Mouse (Mus musculus): ENCODE data around the gene Gpat2. TPM values are rescaled to one million over a fixed set of nuclear protein-coding genes. Genes with fewer than 3 reads are reported as not detected.

The Gpat2 gene
- polyA plus RNA-seq, 1 experiment from 2014 or later = 0.12 TPM

DNA sequence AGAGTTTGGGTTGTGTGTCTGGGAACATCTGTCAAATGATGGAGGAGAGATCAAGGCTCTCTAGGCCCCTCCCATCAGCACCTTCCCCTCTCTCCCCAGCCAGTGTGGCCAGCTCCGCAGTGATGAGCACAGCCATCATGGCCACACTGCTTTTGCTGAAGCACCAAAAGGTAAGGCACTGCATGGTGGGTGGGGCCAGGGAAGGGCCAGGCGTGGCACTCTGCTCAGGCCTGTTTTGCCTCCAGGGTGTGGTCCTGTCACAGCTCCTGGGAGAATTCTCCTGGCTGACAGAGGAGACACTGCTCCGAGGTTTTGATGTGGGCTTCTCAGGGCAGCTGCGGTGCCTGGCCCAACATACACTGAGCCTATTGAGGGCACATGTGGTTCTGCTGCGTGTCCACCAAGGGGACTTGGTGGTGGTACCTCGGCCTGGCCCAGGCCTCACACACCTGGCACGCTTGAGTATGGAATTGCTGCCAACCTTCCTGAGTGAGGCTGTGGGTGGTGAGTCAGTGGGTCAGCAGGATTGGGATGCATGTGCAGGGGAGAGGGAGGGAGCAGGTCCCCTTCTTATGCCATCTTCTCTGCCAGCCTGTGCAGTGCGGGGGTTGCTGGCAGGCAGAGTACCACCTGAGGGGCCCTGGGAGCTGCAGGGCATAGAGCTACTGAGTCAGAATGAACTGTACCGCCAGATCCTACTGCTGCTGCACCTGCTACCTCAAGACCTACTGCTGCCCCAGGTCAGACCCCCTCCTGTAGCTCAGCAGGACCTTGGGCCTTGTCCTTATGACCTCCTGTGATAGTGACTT, 8.7 kb downstream of the Gpat2 start:
- Histone ChIP-seq H3K36me3 (ENCODE audit: control insufficient read depth, insufficient read depth, low read length) (no peaks in the 10 kb centered on the region), H3K27ac (ENCODE audit: low read length) (no peak overlapping the region), H3K4me1 (ENCODE audit: control insufficient read depth, insufficient read depth, low read length) (no peaks in the 10 kb centered on the region), H3K4me2 (ENCODE audit: low read depth, low read length) (no peak overlapping the region), H3K9ac (ENCODE audit: low read depth, low read length) (no peak overlapping the region), H3K9me3 (ENCODE audit: control insufficient read depth, low read length) (no peaks in the 10 kb centered on the region), H3K27me3 (replicated peaks; ENCODE audit: control insufficient read depth, insufficient read depth, low read length) (no peaks in the 10 kb centered on the region), H3K4me3 (ENCODE audit: low read length) (no peak overlapping the region)
- WGBS = 75% methylated on average over 9 of the region's 9 CpGs
- ATAC-seq = peak; percentile 39; the same call in 1 of the 2 replicates

DNA sequence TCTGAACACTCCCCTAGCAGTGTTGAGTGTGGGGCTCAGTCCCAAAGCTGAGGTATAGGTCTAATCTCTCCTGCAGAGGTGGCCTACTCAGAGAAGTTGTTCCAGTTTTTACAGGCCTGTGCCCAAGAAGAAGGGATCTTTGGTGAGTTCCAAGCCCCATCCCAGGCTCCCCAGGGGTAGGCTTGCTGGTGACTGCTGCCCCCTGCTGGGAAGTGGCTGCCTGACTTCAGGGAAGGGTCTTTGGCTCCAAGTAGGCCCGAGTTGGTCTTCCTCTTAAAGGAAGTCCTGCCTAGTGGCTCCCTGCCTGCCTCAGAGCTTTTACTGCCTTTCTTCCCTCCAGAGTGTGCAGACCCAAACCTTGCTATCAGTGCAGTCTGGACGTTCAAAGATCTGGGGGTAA, 10.1 kb downstream of the Gpat2 start:
- ATAC-seq = no peak
- 50% methylated on average over 2 of the region's 2 CpGs for WGBS
- no peak overlapping the region for H3K4me3 ChIP-seq (ENCODE audit: low read length)

GRCm38 (mm10) chr2:127435554-127435953, 10.6 kb downstream of the Gpat2 start:
- Histone ChIP-seq H3K27ac (ENCODE audit: low read length) (no peak overlapping the region), H3K4me1 (ENCODE audit: control insufficient read depth, insufficient read depth, low read length) (no peaks in the 10 kb centered on the region), H3K9ac (ENCODE audit: low read depth, low read length) (no peak overlapping the region), H3K27me3 (replicated peaks; ENCODE audit: control insufficient read depth, insufficient read depth, low read length) (no peaks in the 10 kb centered on the region), H3K9me3 (ENCODE audit: control insufficient read depth, low read length) (no peaks in the 10 kb centered on the region), H3K4me2 (ENCODE audit: low read depth, low read length) (no peak overlapping the region), H3K36me3 (ENCODE audit: control insufficient read depth, insufficient read depth, low read length) (no peaks in the 10 kb centered on the region), H3K4me3 (ENCODE audit: low read length) (no peak overlapping the region)
- ATAC-seq = no peak
- WGBS = 95% methylated on average over 2 of the region's 2 CpGs

More for the DNA sequence above, 10.1 kb downstream of the Gpat2 start:
- H3K27ac ChIP-seq (ENCODE audit: low read length) = no peak overlapping the region
- H3K9me3 ChIP-seq (ENCODE audit: control insufficient read depth, low read length) = no peaks in the 10 kb centered on the region
- H3K4me1 ChIP-seq (ENCODE audit: control insufficient read depth, insufficient read depth, low read length) = no peaks in the 10 kb centered on the region
- no peak overlapping the region for H3K4me2 ChIP-seq (ENCODE audit: low read depth, low read length)
- no peaks in the 10 kb centered on the region for H3K36me3 ChIP-seq (ENCODE audit: control insufficient read depth, insufficient read depth, low read length)
- H3K9ac ChIP-seq (ENCODE audit: low read depth, low read length) = no peak overlapping the region
- no peaks in the 10 kb centered on the region for H3K27me3 ChIP-seq (replicated peaks; ENCODE audit: control insufficient read depth, insufficient read depth, low read length)

DNA sequence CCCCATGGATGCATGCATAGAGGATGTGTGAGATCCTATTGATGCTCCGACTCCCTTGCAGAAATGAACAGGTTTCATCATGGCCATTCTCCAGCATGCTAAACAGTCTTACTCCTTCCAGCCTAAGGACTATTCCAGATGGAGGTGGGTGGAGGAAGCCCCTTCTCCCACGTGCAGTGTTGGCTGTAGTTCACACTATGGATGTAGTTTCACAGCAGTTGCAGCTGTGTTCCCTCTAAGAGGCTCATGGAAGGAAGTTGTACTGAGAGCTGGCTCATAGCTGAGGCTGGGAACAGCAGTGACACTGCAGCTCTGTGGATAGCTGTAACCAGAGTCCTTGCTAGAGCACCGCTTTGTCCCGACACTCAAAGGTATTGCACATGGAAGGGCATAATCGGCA, 12.7 kb downstream of the Gpat2 start:
- 87% methylated on average over 5 of the region's 5 CpGs for WGBS
- Histone ChIP-seq H3K4me3 (ENCODE audit: low read length) (no peak overlapping the region), H3K27ac (ENCODE audit: low read length) (no peak overlapping the region), H3K27me3 (replicated peaks; ENCODE audit: control insufficient read depth, insufficient read depth, low read length) (no peaks in the 10 kb centered on the region), H3K36me3 (ENCODE audit: control insufficient read depth, insufficient read depth, low read length) (no peaks in the 10 kb centered on the region), H3K9ac (ENCODE audit: low read depth, low read length) (no peak overlapping the region), H3K9me3 (ENCODE audit: control insufficient read depth, low read length) (no peaks in the 10 kb centered on the region), H3K4me1 (ENCODE audit: control insufficient read depth, insufficient read depth, low read length) (no peaks in the 10 kb centered on the region), H3K4me2 (ENCODE audit: low read depth, low read length) (no peak overlapping the region)
- ATAC-seq = no peak

GRCm38 (mm10) chr2:127444055-127444789, 19.2 kb downstream of the Gpat2 start, which contains the start of gene Fahd2a:
Gene Fahd2a (minus strand): TSS chr2:127444565.
- no peaks in the 10 kb centered on the region for H3K27me3 ChIP-seq (replicated peaks; ENCODE audit: control insufficient read depth, insufficient read depth, low read length)
- ATAC-seq = peak; percentile 94
- H3K9ac ChIP-seq (ENCODE audit: low read depth, low read length) = peak within 1 kb of the TSS; percentile 78
- peak within 1 kb of the TSS; percentile 87 for H3K4me3 ChIP-seq (ENCODE audit: low read length)
- 4% methylated on average over 37 of the region's 37 CpGs for WGBS
- H3K9me3 ChIP-seq (ENCODE audit: control insufficient read depth, low read length) = no peaks in the 10 kb centered on the region
- peak within 1 kb of the TSS; percentile 51 for H3K27ac ChIP-seq (ENCODE audit: low read length)
- peaks cover 11% of the 10 kb centered on the region for H3K4me1 ChIP-seq (ENCODE audit: control insufficient read depth, insufficient read depth, low read length)
- no peaks in the 10 kb centered on the region for H3K36me3 ChIP-seq (ENCODE audit: control insufficient read depth, insufficient read depth, low read length)
- peak within 1 kb of the TSS; percentile 89 for H3K4me2 ChIP-seq (ENCODE audit: low read depth, low read length)

- Histone ChIP-seq H3K27me3 (replicated peaks; ENCODE audit: control insufficient read depth, insufficient read depth, low read length) (no peaks in the 10 kb centered on the region), H3K27ac (ENCODE audit: low read length) (no peak overlapping the region), H3K36me3 (ENCODE audit: control insufficient read depth, insufficient read depth, low read length) (no peaks in the 10 kb centered on the region), H3K9me3 (ENCODE audit: control insufficient read depth, low read length) (no peaks in the 10 kb centered on the region), H3K4me2 (ENCODE audit: low read depth, low read length) (no peak overlapping the region), H3K9ac (ENCODE audit: low read depth, low read length) (no peak overlapping the region), H3K4me1 (ENCODE audit: control insufficient read depth, insufficient read depth, low read length) (peaks cover 11% of the 10 kb centered on the region), H3K4me3 (ENCODE audit: low read length) (no peak overlapping the region)
- ATAC-seq = no peak
- 34% methylated on average over 3 of the region's 3 CpGs for WGBS
Observed at GRCm38 (mm10) chr2:127446847-127447246, 21.8 kb downstream of the Gpat2 start.

- WGBS = 31% methylated on average over 7 of the region's 7 CpGs
- no peak for ATAC-seq
- Histone ChIP-seq H3K4me1 (ENCODE audit: control insufficient read depth, insufficient read depth, low read length) (peaks cover 1% of the 10 kb centered on the region; the same call in 1 of the 2 replicates), H3K4me2 (ENCODE audit: low read depth, low read length) (no peak overlapping the region), H3K36me3 (ENCODE audit: control insufficient read depth, insufficient read depth, low read length) (no peaks in the 10 kb centered on the region), H3K4me3 (ENCODE audit: low read length) (no peak overlapping the region), H3K9me3 (ENCODE audit: control insufficient read depth, low read length) (no peaks in the 10 kb centered on the region), H3K27me3 (replicated peaks; ENCODE audit: control insufficient read depth, insufficient read depth, low read length) (no peaks in the 10 kb centered on the region; the same call in 1 of the 2 replicates), H3K27ac (ENCODE audit: low read length) (no peak overlapping the region), H3K9ac (ENCODE audit: low read depth, low read length) (no peak overlapping the region)
Observed at GRCm38 (mm10) chr2:127449691-127450090, 24.7 kb downstream of the Gpat2 start.

DNA sequence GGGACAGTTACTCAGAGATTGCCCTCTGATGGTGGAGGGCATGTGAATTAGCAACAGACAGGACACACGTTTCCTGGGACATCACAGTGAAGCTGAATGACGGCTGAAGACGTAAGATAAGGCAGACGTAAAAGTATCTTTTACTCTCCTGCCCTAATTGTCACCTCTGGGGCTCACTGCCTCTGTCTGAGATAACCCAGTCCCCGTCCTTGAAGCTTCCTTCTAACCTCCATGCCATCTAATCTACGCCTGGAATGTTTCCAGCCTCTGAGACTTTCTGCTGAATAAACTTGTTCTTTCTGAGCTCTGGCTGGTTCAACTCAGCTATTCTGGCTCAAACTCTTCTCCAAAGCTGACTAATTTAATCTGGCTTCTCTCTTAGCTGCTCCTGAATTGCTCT, 26.7 kb downstream of the Gpat2 start:
- no peaks in the 10 kb centered on the region for H3K4me1 ChIP-seq (ENCODE audit: control insufficient read depth, insufficient read depth, low read length)
- WGBS = 17% methylated on average over 6 of the region's 6 CpGs
- H3K27ac ChIP-seq (ENCODE audit: low read length) = no peak overlapping the region
- ATAC-seq = no peak
- no peaks in the 10 kb centered on the region for H3K36me3 ChIP-seq (ENCODE audit: control insufficient read depth, insufficient read depth, low read length)
- no peak overlapping the region for H3K9ac ChIP-seq (ENCODE audit: low read depth, low read length)
- no peak overlapping the region for H3K4me2 ChIP-seq (ENCODE audit: low read depth, low read length)
- H3K27me3 ChIP-seq (replicated peaks; ENCODE audit: control insufficient read depth, insufficient read depth, low read length) = no peaks in the 10 kb centered on the region; the same call in 1 of the 2 replicates
- H3K9me3 ChIP-seq (ENCODE audit: control insufficient read depth, low read length) = no peaks in the 10 kb centered on the region
- H3K4me3 ChIP-seq (ENCODE audit: low read length) = no peak overlapping the region

GRCm38 (mm10) chr2:127453141-127453540, 28.1 kb downstream of the Gpat2 start:
- Histone ChIP-seq H3K27ac (ENCODE audit: low read length) (no peak overlapping the region), H3K36me3 (ENCODE audit: control insufficient read depth, insufficient read depth, low read length) (no peaks in the 10 kb centered on the region), H3K9me3 (ENCODE audit: control insufficient read depth, low read length) (no peaks in the 10 kb centered on the region), H3K27me3 (replicated peaks; ENCODE audit: control insufficient read depth, insufficient read depth, low read length) (no peaks in the 10 kb centered on the region; the same call in 1 of the 2 replicates), H3K9ac (ENCODE audit: low read depth, low read length) (no peak overlapping the region), H3K4me2 (ENCODE audit: low read depth, low read length) (no peak overlapping the region), H3K4me1 (ENCODE audit: control insufficient read depth, insufficient read depth, low read length) (no peaks in the 10 kb centered on the region), H3K4me3 (ENCODE audit: low read length) (no peak overlapping the region)
- no peak for ATAC-seq
- WGBS = 76% methylated on average over 9 of the region's 9 CpGs
